Comparison of ENCODE assay signal across 22 mouse cellular contexts in the genomic region with DNA sequence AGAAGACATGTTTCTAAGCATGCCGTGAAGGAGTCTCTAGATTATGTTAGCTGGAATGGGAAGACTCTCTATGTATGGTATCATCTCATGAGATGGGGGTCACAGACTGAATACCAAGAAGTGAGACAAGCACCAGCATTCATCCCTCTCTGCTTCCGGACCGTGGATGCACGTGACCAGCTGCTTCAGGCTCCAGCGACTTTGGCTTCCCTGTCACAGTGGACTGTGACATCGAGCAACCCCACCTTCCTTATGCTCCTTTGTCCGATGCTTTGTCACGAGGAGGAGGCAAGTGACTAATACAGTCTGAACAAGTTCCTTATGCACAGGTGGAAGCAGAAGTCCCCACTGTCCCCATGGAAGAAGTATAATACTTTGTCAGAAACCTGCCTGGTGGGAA. TPM values are rescaled to one million over a fixed set of nuclear protein-coding genes. Genes with fewer than 3 reads are reported as not detected.
DNase-seq lines count a peak whose midpoint lies in the region; ATAC-seq and TF ChIP-seq lines count a peak whose summit lies in the region.
"Had no signal": no experiment of that assay in that cellular context is flagged by ENCODE, and none has a peak within 500 bp of the region (broad histone marks: within the 10 kb centered on the region; RNA-seq: fewer than 3 reads in every experiment).

No protein-coding gene starts in this region.

- H3K4me1 ChIP-seq in kidney, embryonic 14.5 days (ENCODE audit: control insufficient read depth, insufficient read depth, low read length), result peaks cover 3% of the 10 kb centered on the region; the same call in 1 of the 2 replicates
- no peaks in the 10 kb centered on the region for H3K4me1 ChIP-seq in kidney, postnatal 0 days (replicated peaks; ENCODE audit: insufficient read depth, low read length)
- H3K4me1 ChIP-seq in liver, embryonic 11.5 days (replicated peaks; ENCODE audit: control insufficient read depth, insufficient read depth, low read length), result no peaks in the 10 kb centered on the region
- H3K4me1 ChIP-seq: embryonic facial prominence, embryonic 15.5 days; forebrain, embryonic 10.5 days; hindbrain, embryonic 15.5 days had no signal

- H3K36me3 ChIP-seq in kidney, embryonic 14.5 days (ENCODE audit: control insufficient read depth, insufficient read depth, low read length), result no peaks in the 10 kb centered on the region
- no peaks in the 10 kb centered on the region for H3K36me3 ChIP-seq in kidney, postnatal 0 days (ENCODE audit: insufficient read depth, low read length)
- no peaks in the 10 kb centered on the region for H3K36me3 ChIP-seq in liver, embryonic 11.5 days (ENCODE audit: control insufficient read depth, insufficient read depth, low read length)
- H3K36me3 ChIP-seq: embryonic facial prominence, embryonic 15.5 days; forebrain, embryonic 10.5 days; G1E; hindbrain, embryonic 15.5 days had no signal

- no peak overlapping the region for H3K9ac ChIP-seq in kidney, embryonic 14.5 days (ENCODE audit: low read depth, low read length)
- H3K9ac ChIP-seq in kidney, postnatal 0 days (ENCODE audit: low read depth, low read length), result no peak overlapping the region
- no peak overlapping the region for H3K9ac ChIP-seq in liver, embryonic 11.5 days (ENCODE audit: low read depth, low read length)
- H3K9ac ChIP-seq: embryonic facial prominence, embryonic 15.5 days; hindbrain, embryonic 15.5 days had no signal

- intact Hi-C loops in left cerebral cortex, postnatal 25 days (cut with DNase I), result no loop called here

- H3K4me3 ChIP-seq in kidney, embryonic 14.5 days (ENCODE audit: low read length), result no peak overlapping the region
- H3K4me3 ChIP-seq in kidney, postnatal 0 days (replicated peaks; ENCODE audit: low read depth, low read length), result no peak overlapping the region
- no peak overlapping the region for H3K4me3 ChIP-seq in liver, embryonic 11.5 days (ENCODE audit: low read depth, low read length)
- H3K4me3 ChIP-seq: embryonic facial prominence, embryonic 15.5 days; erythroblast, embryonic 14.5 days; forebrain, embryonic 10.5 days; heart, adult 2 months; hindbrain, embryonic 15.5 days had no signal

- peak; percentile 60; the same call in 1 of the 2 replicates for ATAC-seq in kidney, embryonic 14.5 days (ENCODE audit: low FRiP score, low TSS enrichment)
- ATAC-seq in kidney, postnatal 0 days (replicated peaks; ENCODE audit: low FRiP score, low read depth), result peak; percentile 46
- ATAC-seq in liver, embryonic 11.5 days (replicated peaks; ENCODE audit: low FRiP score), result no peak
- ATAC-seq: forebrain, embryonic 14.5 days had no signal

- no peak for TF ChIP-seq CTCF in kidney, postnatal 0 days (IDR thresholded peaks at IDR 0.05; ENCODE audit: low read depth)

- H3K9me3 ChIP-seq in kidney, embryonic 14.5 days (ENCODE audit: control insufficient read depth, low read length), result no peaks in the 10 kb centered on the region
- no peaks in the 10 kb centered on the region for H3K9me3 ChIP-seq in kidney, postnatal 0 days (replicated peaks; ENCODE audit: low read length)
- no peaks in the 10 kb centered on the region for H3K9me3 ChIP-seq in liver, embryonic 11.5 days (ENCODE audit: control insufficient read depth, low read length)
- H3K9me3 ChIP-seq: embryonic facial prominence, embryonic 15.5 days; forebrain, embryonic 10.5 days; G1E; hindbrain, embryonic 15.5 days had no signal

- no peak overlapping the region for H3K27ac ChIP-seq in kidney, embryonic 14.5 days (ENCODE audit: low read depth, low read length)
- H3K27ac ChIP-seq in kidney, postnatal 0 days, result 0 out of 2 replicates have a peak overlapping the region, but pooled peaks have one; percentile 2
- H3K27ac ChIP-seq in liver, embryonic 11.5 days (ENCODE audit: low read depth, low read length), result no peak overlapping the region
- H3K27ac ChIP-seq: embryonic facial prominence, embryonic 15.5 days; forebrain, embryonic 10.5 days; heart, adult 2 months; hindbrain, embryonic 15.5 days had no signal

- H3K4me2 ChIP-seq in kidney, embryonic 14.5 days (replicated peaks; ENCODE audit: low read depth, low read length), result no peak overlapping the region
- H3K4me2 ChIP-seq in kidney, postnatal 0 days (ENCODE audit: low read length), result no peak overlapping the region
- no peak overlapping the region for H3K4me2 ChIP-seq in liver, embryonic 11.5 days
- H3K4me2 ChIP-seq: embryonic facial prominence, embryonic 15.5 days; heart, embryonic 11.5 days; hindbrain, embryonic 15.5 days had no signal

- 50% methylated on average over 8 of the region's 8 CpGs for WGBS in kidney, embryonic 14.5 days
- WGBS in kidney, postnatal 0 days, result 38% methylated on average over 8 of the region's 8 CpGs
- 76% methylated on average over 8 of the region's 8 CpGs for WGBS in liver, embryonic 11.5 days

- no peaks in the 10 kb centered on the region for H3K27me3 ChIP-seq in kidney, embryonic 14.5 days (ENCODE audit: control insufficient read depth, insufficient read depth, low read length)
- no peaks in the 10 kb centered on the region for H3K27me3 ChIP-seq in kidney, postnatal 0 days (ENCODE audit: insufficient read depth, low read length)
- no peaks in the 10 kb centered on the region for H3K27me3 ChIP-seq in liver, embryonic 11.5 days (replicated peaks; ENCODE audit: control insufficient read depth, insufficient read depth, low read length)
- H3K27me3 ChIP-seq: embryonic facial prominence, embryonic 15.5 days; hindbrain, embryonic 15.5 days had no signal

- DNase-seq in kidney, adult 11 months, result no peak
- DNase-seq in kidney, postnatal 0 days (ENCODE audit: low spot score), result peak; percentile 36
- DNase-seq in kidney, postnatal 14 days, result peak; percentile 16
- no peak for DNase-seq in liver, embryonic 11.5 days (ENCODE audit: low spot score)
- DNase-seq in left cerebral cortex, postnatal 25 days (ENCODE audit: low spot score in 2 of 2), result no peak
- DNase-seq: adrenal gland, postnatal 10 days; cerebellum, adult 11 months; cerebellum, adult 8-10 months; cerebellum, postnatal 14 days; embryo, embryonic 11 days; heart, adult 2 months had no signal

RNA-seq across cellular contexts. Expression of gene Zdhhc14, which starts 25.6 kb away (rescaled TPM):
- polyA plus RNA-seq in kidney, embryonic 14.5 days (2014; fragmentation: Nextera tagmentation; extraction: Ambion mirVana), result 2.0 and 2.7 TPM in 2 replicates
- polyA plus RNA-seq in kidney, postnatal 0 days (2015; fragmentation: Nextera tagmentation; extraction: Ambion mirVana), result 4.9 and 5.3 TPM in 2 replicates
- 6.2 and 7.5 TPM in 2 replicates for polyA plus RNA-seq in liver, embryonic 11.5 days (2014; fragmentation: Nextera tagmentation; extraction: Ambion mirVana)
- total RNA-seq in left cerebral cortex, postnatal 25 days (2021), result 10 to 100 TPM; 51.3 to 53.2 TPM

RNA-seq across cellular contexts. Expression of gene Tmem242, which starts 26.7 kb away (rescaled TPM):
- polyA plus RNA-seq in kidney, embryonic 14.5 days (2014; fragmentation: Nextera tagmentation; extraction: Ambion mirVana), result 142 and 174 TPM in 2 replicates
- polyA plus RNA-seq in kidney, postnatal 0 days (2015; fragmentation: Nextera tagmentation; extraction: Ambion mirVana), result 130 and 139 TPM in 2 replicates
- 96.1 and 100 TPM in 2 replicates for polyA plus RNA-seq in liver, embryonic 11.5 days (2014; fragmentation: Nextera tagmentation; extraction: Ambion mirVana)
- 10 to 100 TPM; 84.3 to 92.8 TPM for total RNA-seq in left cerebral cortex, postnatal 25 days (2021)

RNA-seq across cellular contexts. Expression of gene Ldhal6b, which starts 48.2 kb away (rescaled TPM):
- polyA plus RNA-seq in kidney, embryonic 14.5 days (2014; fragmentation: Nextera tagmentation; extraction: Ambion mirVana), result not detected in 2 replicates
- not detected in 2 replicates for polyA plus RNA-seq in kidney, postnatal 0 days (2015; fragmentation: Nextera tagmentation; extraction: Ambion mirVana)
- 0.12 TPM in 1 of 2 replicates, not detected in the other for polyA plus RNA-seq in liver, embryonic 11.5 days (2014; fragmentation: Nextera tagmentation; extraction: Ambion mirVana)
- total RNA-seq in left cerebral cortex, postnatal 25 days (2021), result 1 to 10 TPM; 1.1 to 1.2 TPM
- polyA plus RNA-seq: embryonic facial prominence, embryonic 11.5 days; embryonic facial prominence, embryonic 15.5 days; erythroblast, embryonic 14.5 days; forebrain, embryonic 10.5 days; forebrain, embryonic 14.5 days; heart, embryonic 11.5 days; heart, embryonic 16.5 days; hindbrain, embryonic 11.5 days; hindbrain, embryonic 15.5 days had no signal

Comparison
In these comparisons a context has a peak if more than half of its experiments do, and no peak if none do; other contexts are left out.
1. DNase-seq: peak in kidney, postnatal 0 days (single experiment) and kidney, postnatal 14 days (single experiment); none in kidney, adult 11 months (single experiment), liver, embryonic 11.5 days (single experiment) and left cerebral cortex, postnatal 25 days (0 of 2).